Comparison of ENCODE assay signal across 8 mouse cellular contexts in genomic region chr7:29316976-29317375, GRCm38 (mm10). TPM values are rescaled to one million over a fixed set of nuclear protein-coding genes. Genes with fewer than 3 reads are reported as not detected.
DNase-seq lines count a peak whose midpoint lies in the region; ATAC-seq and TF ChIP-seq lines count a peak whose summit lies in the region.

No protein-coding gene starts in this region.

- H3K4me3 ChIP-seq in forebrain, embryonic 10.5 days = peak overlapping the region; percentile 45
- H3K4me3 ChIP-seq in layer of hippocampus, adult 2 months = no peak overlapping the region
- H3K4me3 ChIP-seq in stomach, embryonic 16.5 days (replicated peaks; ENCODE audit: low read length) = no peak overlapping the region

- ATAC-seq in stomach, embryonic 16.5 days (ENCODE audit: insufficient read depth, low FRiP score) = peak; percentile 26; the same call in 1 of the 2 replicates

- H3K4me1 ChIP-seq in forebrain, embryonic 10.5 days = peaks cover 96% of the 10 kb centered on the region
- peaks cover 42% of the 10 kb centered on the region for H3K4me1 ChIP-seq in stomach, embryonic 16.5 days (ENCODE audit: control insufficient read depth, insufficient read depth, low read length)

- peak overlapping the region; percentile 60 for H3K9ac ChIP-seq in stomach, embryonic 16.5 days (ENCODE audit: low read length)

- H3K36me3 ChIP-seq in forebrain, embryonic 10.5 days (replicated peaks) = peaks cover 52% of the 10 kb centered on the region
- H3K36me3 ChIP-seq in stomach, embryonic 16.5 days (ENCODE audit: control insufficient read depth, insufficient read depth, low read length) = no peaks in the 10 kb centered on the region

- H3K9me3 ChIP-seq in forebrain, embryonic 10.5 days = no peaks in the 10 kb centered on the region
- H3K9me3 ChIP-seq in stomach, embryonic 16.5 days (replicated peaks; ENCODE audit: control insufficient read depth, low read length) = no peaks in the 10 kb centered on the region

- H3K27me3 ChIP-seq in forebrain, embryonic 10.5 days (ENCODE audit: poor library complexity, severe bottlenecking) = no peaks in the 10 kb centered on the region
- no peaks in the 10 kb centered on the region for H3K27me3 ChIP-seq in stomach, embryonic 16.5 days (ENCODE audit: control insufficient read depth, insufficient read depth, low read length)

- H3K27ac ChIP-seq in forebrain, embryonic 10.5 days = peak overlapping the region; percentile 95
- peak overlapping the region; percentile 98 for H3K27ac ChIP-seq in layer of hippocampus, adult 2 months
- peak overlapping the region; percentile 86 for H3K27ac ChIP-seq in stomach, embryonic 16.5 days (ENCODE audit: low read length)

- peak; percentile 30 for DNase-seq in adrenal gland, postnatal 10 days
- no peak for DNase-seq in adrenal gland, postnatal 25 days
- DNase-seq in Muller cell, postnatal 12 days (ENCODE audit: inconsistent ontology term) = peak; percentile 55
- peak; percentile 53 for DNase-seq in forebrain, embryonic 10.5 days (ENCODE audit: extremely low spot score, low spot score)
- peak; percentile 63 to 72 for DNase-seq in layer of hippocampus, adult 2 months (ENCODE audit: low spot score in 2 of 2)
- DNase-seq in lung, postnatal 4 days = peak; percentile 60 to 81
- DNase-seq in natural killer cell, adult 2 months (ENCODE audit: low spot score in 2 of 2) = no peak

- WGBS in forebrain, embryonic 10.5 days = 4% methylated on average over 10 of the region's 10 CpGs
- WGBS in stomach, embryonic 16.5 days = 5% methylated on average over 10 of the region's 10 CpGs

- peak overlapping the region; percentile 46 for H3K4me2 ChIP-seq in stomach, embryonic 16.5 days (ENCODE audit: low read depth, low read length)

- peak; percentile 62 for TF ChIP-seq CTCF in layer of hippocampus, adult 2 months (conservative IDR thresholded peaks at IDR 0.05)

RNA-seq across cellular contexts. Expression of gene Dpf1, which starts 13.2 kb away (rescaled TPM):
- total RNA-seq in adrenal gland, postnatal 10 days (2021) = 1 to 10 TPM; 1.4 to 2.6 TPM
- 0.95 and 1.6 TPM in 2 replicates for total RNA-seq in adrenal gland, postnatal 25 days (2021)
- polyA plus RNA-seq in forebrain, embryonic 10.5 days (2016; fragmentation: Nextera tagmentation; extraction: Ambion mirVana) = 39.1 and 42.7 TPM in 2 replicates
- 100 to 1,000 TPM; 106 to 113 TPM for total RNA-seq in layer of hippocampus, adult 2 months (2021)
- 5.3 and 5.9 TPM in 2 replicates for polyA plus RNA-seq in stomach, embryonic 16.5 days (2015; fragmentation: Nextera tagmentation; extraction: Ambion mirVana)

RNA-seq across cellular contexts. Expression of gene Ppp1r14a, which starts 27.9 kb away (rescaled TPM):
- 10 to 100 TPM; 13.8 to 14.3 TPM for total RNA-seq in adrenal gland, postnatal 10 days (2021)
- 5.5 and 6.7 TPM in 2 replicates for total RNA-seq in adrenal gland, postnatal 25 days (2021)
- 7.4 and 8.7 TPM in 2 replicates for polyA plus RNA-seq in forebrain, embryonic 10.5 days (2016; fragmentation: Nextera tagmentation; extraction: Ambion mirVana)
- total RNA-seq in layer of hippocampus, adult 2 months (2021) = 10 to 100 TPM; 20.8 to 21.6 TPM
- polyA plus RNA-seq in stomach, embryonic 16.5 days (2015; fragmentation: Nextera tagmentation; extraction: Ambion mirVana) = 46.8 and 48.8 TPM in 2 replicates

RNA-seq across cellular contexts. Expression of gene Spint2, which starts 35.3 kb away (rescaled TPM):
- total RNA-seq in adrenal gland, postnatal 10 days (2021) = 10 to 100 TPM; 33.2 to 36.6 TPM
- total RNA-seq in adrenal gland, postnatal 25 days (2021) = 23.0 and 36.9 TPM in 2 replicates
- polyA plus RNA-seq in forebrain, embryonic 10.5 days (2016; fragmentation: Nextera tagmentation; extraction: Ambion mirVana) = 44.2 and 50.8 TPM in 2 replicates
- 10 to 100 TPM; 18.3 to 21.7 TPM for total RNA-seq in layer of hippocampus, adult 2 months (2021)
- polyA plus RNA-seq in stomach, embryonic 16.5 days (2015; fragmentation: Nextera tagmentation; extraction: Ambion mirVana) = 399 and 413 TPM in 2 replicates

Comparison
In these comparisons a context has a peak if more than half of its experiments do, and no peak if none do; other contexts are left out.
1. DNase-seq: peak in adrenal gland, postnatal 10 days (single experiment), Muller cell, postnatal 12 days (single experiment), forebrain, embryonic 10.5 days (single experiment), layer of hippocampus, adult 2 months (2 of 2) and lung, postnatal 4 days (2 of 2); none in adrenal gland, postnatal 25 days (single experiment) and natural killer cell, adult 2 months (0 of 2).
2. RNA of gene Dpf1, which starts 13.2 kb away (total RNA-seq): 106 to 113 TPM in layer of hippocampus, adult 2 months; 1.4 to 2.6 TPM in adrenal gland, postnatal 10 days and 0.95 to 1.6 TPM in adrenal gland, postnatal 25 days; every median in the first group is over 10 times any median in the second.
3. Peak in every context shown above with its lines, with median percentiles within 50 percentile points of each other: H3K27ac ChIP-seq.